Mouse (Mus musculus) cerebellum, adult 11 months (tissue): ENCODE measurements at regions not wholly inside any gene's neighbourhood (a gene's known extent, or its start where the extent isn't known, plus 50 kb on each side); places are given as distances from the start of the nearest gene placed in this dataset.

Source experiments
- DNase-seq: peaks from one replicate; pipeline ENCODE4 v3.0.0; 2022

DNA sequence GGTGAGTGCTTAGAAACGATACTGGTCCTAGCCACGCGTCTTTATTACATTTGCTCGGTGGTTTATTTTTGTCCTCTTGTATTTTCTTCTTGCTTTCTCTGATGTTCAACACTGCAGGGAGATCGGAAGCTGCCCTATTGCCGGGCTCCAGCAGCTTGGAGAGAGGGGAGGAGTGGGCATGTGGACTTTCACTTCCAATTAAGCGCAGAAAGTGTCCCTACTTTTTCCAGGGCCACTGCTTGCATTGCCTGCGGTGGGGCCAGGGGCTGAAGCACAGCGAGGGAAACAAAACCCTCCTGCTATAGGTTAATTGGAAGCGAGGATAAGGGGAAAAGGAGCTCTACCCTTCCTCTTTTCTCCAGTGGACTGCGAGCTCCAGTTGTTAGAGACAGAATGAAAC, 114.4 kb upstream of the Cdh6 start:
- no peak for DNase-seq

DNA sequence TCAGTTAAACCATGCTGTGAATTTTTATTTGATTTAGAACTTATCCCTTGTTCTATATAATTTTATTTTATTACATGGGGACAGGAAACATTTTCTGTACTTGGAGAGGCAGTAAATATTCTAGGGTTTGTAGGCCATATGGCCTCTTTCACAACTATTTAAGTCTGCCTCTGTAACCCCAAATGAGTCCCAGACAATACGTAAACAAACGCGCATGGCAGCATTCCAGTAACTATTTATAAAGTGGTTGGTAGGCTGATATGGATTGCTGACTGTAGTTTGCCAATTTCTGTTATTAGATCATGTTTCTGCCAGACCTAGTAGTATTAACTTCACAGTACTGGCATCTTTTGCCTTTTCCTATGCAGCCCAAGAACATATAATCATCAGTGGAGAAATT, 111.9 kb upstream of the Cdh6 start:
- no peak for DNase-seq

DNA sequence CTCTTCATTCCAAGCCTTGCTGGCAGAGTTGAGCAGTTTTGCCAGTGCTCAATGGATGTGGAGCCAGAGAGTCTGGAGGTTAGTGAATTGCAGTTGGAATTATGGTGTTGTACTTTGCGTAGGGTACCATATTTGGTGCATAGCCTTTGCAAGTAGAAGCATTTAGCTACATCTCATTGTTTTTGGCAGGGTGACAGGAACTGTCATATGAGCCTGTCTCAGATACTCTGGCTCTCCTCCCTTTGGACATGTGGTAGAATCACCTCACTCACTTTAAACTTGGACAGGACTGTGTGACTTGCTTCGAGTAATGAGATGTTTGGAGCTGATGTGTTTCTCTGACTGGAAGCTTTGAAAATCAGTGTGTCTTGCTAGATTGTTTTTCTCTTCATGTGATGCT, 110.7 kb upstream of the Cdh6 start:
- no peak for DNase-seq

DNA sequence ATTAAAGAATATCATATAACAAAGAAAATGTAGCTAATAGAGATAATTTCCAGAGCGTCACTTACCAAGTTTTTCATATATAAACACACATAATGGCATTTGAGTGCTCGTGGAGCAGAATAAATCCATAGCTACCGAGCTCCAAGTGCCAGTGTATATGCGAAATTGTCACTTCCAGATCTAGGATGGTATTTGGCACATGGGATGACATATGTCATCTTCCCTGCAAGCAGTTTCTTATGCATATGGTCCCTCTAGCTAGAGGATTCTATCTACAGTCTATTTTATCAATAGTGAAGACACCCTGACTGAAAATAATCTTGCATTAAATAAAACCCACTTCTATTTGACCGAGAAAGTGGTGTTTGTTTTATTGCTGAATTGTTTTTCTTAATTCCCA, 109.6 kb upstream of the Cdh6 start:
- DNase-seq, result no peak

DNA sequence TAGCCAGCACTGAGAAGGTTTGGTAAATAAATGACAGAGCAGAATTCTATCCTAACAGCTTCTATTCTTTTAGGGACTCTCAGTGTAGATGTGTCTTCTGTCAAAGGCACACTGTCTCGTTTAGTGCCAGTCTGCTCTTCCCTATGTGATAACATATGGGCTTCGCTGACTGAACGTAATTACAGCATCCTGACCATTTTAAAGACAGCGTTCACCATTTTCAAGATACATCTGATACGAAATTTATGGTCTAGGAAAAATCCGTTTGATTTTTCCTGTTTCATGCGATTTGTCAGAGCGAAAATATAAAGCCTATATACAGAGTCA, 103.4 kb upstream of the Cdh6 start:
- no peak for DNase-seq

DNA sequence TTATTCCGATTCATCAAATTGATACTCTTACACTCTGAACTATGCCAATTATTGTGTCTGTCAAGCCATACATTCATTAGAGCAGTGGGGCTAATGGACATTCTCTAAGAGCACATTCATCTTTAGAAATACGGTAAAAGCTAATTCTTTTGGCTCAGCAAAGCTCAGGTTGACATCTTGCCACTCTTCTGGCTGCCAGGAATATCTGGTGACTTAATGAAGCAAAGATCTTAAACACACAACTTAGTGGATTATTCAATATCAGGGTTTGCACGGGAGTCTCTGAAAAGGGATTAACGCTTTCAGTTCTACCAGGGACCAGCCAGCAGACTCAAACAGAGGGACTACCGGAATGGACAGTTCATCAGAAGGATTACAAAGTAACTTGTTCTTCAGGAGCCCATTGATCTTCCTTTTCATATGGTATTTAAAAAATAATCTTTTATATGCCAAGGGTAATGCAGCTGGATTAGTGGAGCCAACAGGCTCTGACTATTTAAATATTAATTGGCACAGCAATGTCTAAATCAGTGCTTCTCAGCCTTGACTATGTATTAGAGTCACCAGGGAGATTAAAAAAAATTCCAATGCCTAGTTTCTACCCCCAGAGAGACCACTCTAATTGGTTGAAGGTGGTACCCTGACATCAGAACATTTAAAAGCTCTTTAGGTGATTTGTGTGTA, 102.9 kb upstream of the Cdh6 start:
- DNase-seq, result no peak

DNA sequence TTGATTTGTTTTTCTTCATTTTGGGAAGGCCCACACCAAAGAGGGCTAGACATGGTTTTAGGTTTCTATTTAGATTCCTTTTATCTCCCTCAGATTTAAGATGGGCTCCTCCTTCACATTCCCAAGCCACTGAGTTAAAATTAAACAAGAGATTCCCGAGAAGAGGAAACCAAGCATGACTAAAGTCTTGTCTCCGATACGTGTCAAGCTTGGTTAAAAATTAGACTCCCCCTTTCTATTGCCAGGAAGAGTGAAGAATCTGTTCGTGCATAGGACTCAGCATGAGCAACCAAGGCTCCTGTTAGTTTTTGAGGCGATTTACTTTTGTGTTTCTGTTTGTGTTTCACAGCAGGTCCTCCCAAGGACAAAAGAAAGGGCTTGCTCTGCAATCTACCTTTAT, 101.9 kb upstream of the Cdh6 start:
- no peak for DNase-seq

DNA sequence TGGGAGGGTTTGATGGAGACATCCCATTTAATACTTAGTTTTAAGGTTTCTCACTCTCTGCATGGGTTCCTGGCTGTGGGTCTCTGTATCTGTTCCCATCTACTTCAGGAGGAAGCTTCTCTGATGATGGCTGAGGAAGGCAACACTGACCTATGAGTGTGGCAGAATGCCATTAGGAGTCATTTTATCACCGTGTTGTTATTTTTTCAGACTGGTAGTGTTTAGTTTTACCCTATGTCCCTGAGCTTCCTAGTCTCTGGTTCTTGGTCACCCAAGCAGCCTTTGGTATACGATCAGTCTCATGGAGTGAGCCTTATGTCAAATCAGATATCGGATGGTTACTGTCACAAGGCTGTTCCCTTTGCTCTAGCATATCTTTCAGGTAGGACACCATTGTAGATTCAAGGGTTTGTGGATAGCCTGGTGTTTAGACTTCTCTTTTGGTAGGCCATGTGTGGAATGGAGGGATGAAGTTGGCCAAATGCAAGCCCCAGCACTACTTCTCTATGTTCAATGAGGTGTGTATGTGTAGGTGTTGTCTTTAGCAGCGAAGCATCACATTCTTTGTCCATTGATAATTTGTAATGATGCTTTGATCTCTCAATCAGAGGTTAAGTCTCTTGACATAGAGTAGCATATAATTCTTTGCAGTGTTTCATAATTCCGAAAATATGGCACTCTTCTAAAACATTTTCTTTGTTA, 101.0 kb upstream of the Cdh6 start:
- no peak for DNase-seq

DNA sequence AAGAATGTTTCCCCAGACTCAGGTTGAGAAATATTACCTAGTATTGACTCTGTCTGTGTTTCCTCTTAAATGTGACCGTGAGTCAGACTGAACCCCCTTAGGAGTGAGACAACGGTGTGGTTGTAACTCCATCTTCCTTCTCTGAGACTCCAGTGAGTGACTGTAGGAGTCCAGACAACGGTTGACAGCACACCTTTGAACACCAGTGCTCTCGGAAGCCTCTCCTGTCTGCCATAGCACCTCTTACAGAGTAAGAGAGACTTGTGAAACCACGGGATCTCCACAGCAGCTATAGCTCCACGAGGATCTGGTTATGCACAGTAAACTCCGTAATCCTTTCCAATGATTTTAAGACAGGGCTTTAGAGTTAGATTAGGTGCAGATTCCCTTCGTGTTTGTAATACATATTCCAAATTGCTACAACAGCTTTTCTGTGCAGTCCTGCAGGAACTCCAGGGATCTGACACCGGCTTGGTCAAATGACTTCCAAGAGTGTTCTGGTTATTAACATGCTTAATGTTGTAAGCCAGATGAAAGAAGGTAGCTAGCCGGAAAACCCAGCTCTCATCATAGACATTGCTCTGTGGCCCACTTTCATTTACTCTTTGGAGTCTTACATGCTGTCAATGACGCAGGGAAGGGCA, 72.7 kb upstream of the Cdh6 start:
- DNase-seq, result no peak

DNA sequence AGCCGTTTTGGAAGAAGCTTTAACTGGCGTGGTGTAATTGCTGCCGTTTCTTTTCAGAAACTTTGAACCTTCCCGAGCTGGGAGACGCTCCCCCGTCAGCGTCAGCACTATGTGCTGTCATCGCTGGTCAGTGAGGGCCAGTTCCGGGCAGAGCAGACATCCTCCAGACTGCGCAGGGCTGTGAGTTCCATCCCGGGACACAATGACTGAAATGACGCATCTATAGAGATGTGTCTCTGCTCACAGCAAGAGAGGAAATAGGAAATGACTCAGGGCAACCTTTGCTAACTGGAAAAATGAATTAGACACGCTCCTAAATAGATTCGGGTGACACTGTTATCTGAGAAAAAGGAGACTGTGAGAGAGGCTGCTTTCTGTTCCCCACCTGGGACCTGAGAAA, 70.8 kb upstream of the Cdh6 start:
- DNase-seq, result no peak

DNA sequence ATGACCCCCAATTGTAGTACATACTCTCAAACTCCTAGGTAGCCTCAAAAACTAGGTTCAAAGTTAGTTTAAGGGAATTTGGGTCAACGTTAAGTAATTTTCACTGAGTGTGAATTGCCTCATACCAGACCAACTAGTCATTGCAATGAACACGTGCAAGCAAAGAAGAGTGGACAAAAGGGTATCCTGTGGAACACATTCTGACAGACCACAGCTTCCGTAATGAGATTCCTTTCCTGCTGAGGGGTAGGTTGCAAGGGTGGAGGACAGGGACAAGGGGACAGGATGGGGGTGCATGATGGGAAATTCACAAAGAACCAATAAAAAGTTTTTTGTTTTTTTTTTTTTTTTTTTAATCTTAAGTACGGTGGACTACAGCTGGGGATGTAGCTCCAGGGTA, 70.1 kb upstream of the Cdh6 start:
- DNase-seq, result no peak

DNA sequence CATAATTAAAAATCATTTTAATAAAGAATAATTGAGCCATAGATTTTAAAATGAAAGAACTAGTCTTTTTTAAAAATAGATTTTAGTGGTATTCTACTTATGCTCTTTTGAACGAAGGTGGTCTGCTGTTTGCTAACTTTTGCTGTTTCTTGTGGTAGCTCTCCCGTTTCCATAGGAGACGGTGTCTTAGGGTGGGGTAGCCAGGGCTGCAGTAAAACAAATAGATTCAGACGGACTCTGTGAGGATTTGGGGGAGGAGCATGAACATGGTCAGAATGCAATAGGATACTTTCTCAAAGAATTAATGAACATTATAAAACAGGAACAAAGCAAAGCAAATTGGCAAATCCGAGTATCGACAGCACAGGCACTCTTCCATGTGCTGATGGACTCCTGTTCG, 67.5 kb upstream of the Cdh6 start:
- no peak for DNase-seq

DNA sequence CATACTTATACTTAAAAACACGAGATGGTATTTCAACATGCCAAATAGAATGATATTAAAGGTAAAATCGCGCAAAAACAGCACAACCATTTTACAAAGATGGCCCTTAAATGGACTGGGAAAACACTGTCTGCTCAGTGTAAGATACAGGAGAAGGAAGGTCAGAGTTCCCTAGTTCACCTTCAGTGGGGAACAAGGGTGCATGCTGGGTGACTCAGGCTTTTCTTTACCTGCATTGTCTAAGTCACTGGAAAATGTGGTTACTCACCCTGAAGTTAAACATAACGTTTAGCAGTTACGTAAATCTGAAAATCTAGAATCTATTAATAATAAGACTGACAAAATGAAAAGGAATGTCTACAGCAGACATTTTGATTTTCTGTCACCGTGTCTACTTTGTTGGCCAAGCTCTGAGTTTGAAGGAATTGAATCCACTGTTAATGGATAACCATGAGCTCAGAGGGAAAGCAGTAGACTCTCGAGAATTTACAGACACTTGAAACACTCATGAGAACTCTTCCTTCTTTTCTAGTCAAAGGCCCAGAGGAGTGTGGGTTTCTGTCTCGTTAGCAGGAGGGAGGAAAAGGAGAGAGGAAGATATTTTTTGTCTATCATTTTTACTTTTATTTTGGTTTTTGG, 63.5 kb upstream of the Cdh6 start:
- no peak for DNase-seq

DNA sequence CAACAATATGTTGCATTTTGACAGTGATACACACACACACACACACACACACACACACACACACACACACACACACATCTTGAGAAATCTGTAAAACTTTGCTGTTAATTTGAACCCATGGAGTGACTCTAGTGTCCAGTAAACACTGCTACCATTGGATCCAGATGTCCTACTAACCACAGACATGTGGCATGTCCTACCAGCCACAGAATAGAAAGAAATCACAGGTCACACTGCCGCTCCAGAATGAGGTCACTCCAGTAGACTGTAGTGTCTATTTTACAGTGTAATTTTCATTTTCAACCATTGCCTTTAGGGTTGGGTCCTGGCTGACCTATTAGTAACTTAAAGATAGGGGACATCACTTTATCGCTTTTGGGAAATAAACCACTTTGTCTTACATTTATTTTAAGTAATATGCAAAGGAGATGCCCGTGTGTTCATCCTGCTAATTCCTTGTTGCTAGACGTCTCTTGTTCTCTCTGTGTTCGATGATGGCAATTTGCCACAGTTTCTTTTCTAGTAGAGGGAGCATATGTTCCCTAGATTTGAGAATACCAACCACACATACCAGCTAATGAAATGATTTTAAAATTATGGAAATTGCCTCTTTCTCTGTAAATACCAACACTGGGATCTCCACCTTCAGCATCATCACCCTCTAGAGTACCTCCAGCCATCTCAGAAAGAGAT, 59.2 kb upstream of the Cdh6 start:
- DNase-seq, result no peak

DNA sequence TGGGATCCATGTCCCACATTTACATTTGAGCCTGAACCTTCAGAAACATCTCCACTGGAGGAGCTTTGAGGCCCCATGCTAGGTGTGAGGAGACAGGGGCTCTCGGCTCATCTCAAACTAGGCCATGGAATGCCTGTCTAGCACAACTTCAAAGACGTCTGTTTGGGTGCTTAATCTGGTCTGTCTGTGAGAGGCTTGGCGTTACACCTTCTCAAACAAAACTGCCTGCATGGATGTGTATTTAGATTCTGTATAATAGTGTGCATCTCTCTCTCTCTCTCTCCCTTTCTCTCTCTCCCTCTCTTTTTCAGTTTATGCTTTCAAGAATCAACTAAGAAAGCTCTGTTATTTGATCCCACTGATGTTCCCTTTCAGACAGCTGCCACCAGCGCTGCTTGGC, 58.1 kb upstream of the Cdh6 start:
- no peak for DNase-seq

DNA sequence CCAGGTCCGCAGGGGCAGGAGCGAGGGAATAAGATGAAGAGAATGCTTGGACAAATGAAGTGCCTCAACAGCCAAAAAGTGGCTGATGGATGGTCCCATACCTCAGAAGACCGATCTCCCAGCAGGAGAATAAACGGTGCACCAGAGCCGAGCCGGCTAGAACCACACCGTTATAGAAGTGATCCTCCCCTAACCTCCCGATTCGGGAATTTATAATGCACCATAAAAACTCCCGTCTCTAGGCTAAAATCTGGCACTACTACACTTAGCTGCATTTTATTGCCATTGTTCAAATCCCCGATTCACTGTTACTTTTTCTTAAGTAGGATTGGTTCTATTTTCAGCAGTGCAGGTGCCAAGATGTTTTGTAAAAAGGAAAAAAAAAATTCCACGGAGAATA, 54.6 kb upstream of the Cdh6 start:
- no peak for DNase-seq
